Mouse (Mus musculus) brain, embryonic 18.5 days (tissue): Measurements from ENCODE around the gene Zfp687.
"Not testable (repeated sequence)": the region's sequence is repeated elsewhere in the genome, so short reads cannot be mapped to it uniquely, and the experiment has no call there.

Experiments used
- DNase-seq: peaks from one replicate; pipeline ENCODE4 v3.0.0-alpha.2; 2012; ENCODE audit warnings: low read depth, low spot score

The Zfp687 gene

GRCm38 (mm10) chr3:95015337-95015872, at the start of gene Zfp687:
TSS of gene Zfp687 (minus strand) at chr3:95015448.
- DNase-seq: peak; percentile 99

GRCm38 (mm10) chr3:95063741-95064140, 48.5 kb upstream of the Zfp687 start:
- DNase-seq: no peak

GRCm38 (mm10) chr3:95058078-95058477, 42.8 kb upstream of the Zfp687 start:
- DNase-seq: no peak

GRCm38 (mm10) chr3:95056275-95056674, 41.0 kb upstream of the Zfp687 start:
- DNase-seq: no peak

- DNase-seq: no peak
Observed at GRCm38 (mm10) chr3:95054481-95055260, 39.4 kb upstream of the Zfp687 start.

GRCm38 (mm10) chr3:95053701-95054100, 38.5 kb upstream of the Zfp687 start:
- no peak for DNase-seq

- DNase-seq: peak; percentile 14
Observed at GRCm38 (mm10) chr3:95052959-95053358, 37.7 kb upstream of the Zfp687 start.

GRCm38 (mm10) chr3:95047914-95048313, 32.7 kb upstream of the Zfp687 start:
- no peak for DNase-seq

- DNase-seq: no peak
Observed at GRCm38 (mm10) chr3:95046462-95047057, 31.3 kb upstream of the Zfp687 start.

GRCm38 (mm10) chr3:95043251-95043650, 28.0 kb upstream of the Zfp687 start:
- no peak for DNase-seq

- no peak for DNase-seq
Observed at GRCm38 (mm10) chr3:95042838-95043229, 27.6 kb upstream of the Zfp687 start.

GRCm38 (mm10) chr3:95042166-95042837, 27.1 kb upstream of the Zfp687 start, which contains the start of gene Psmd4:
TSS of gene Psmd4 (minus strand) at chr3:95042614.
- peak; percentile 93 for DNase-seq

GRCm38 (mm10) chr3:95041625-95042024, 26.4 kb upstream of the Zfp687 start:
- DNase-seq: no peak

- DNase-seq: no peak
Observed at GRCm38 (mm10) chr3:95029953-95030352, 14.7 kb upstream of the Zfp687 start.

- not testable (repeated sequence) for DNase-seq
Observed at GRCm38 (mm10) chr3:95029291-95029827, 14.1 kb upstream of the Zfp687 start.

- no peak for DNase-seq
Observed at GRCm38 (mm10) chr3:95028603-95029002, 13.4 kb upstream of the Zfp687 start.

- DNase-seq: no peak
Observed at GRCm38 (mm10) chr3:95027701-95028100, 12.5 kb upstream of the Zfp687 start.

GRCm38 (mm10) chr3:95027057-95027645, 11.9 kb upstream of the Zfp687 start:
- DNase-seq: no peak

- DNase-seq: no peak
Observed at GRCm38 (mm10) chr3:95025202-95025601, 10.0 kb upstream of the Zfp687 start.

GRCm38 (mm10) chr3:95024551-95024950, 9.3 kb upstream of the Zfp687 start:
- no peak for DNase-seq

- not testable (repeated sequence) for DNase-seq
Observed at GRCm38 (mm10) chr3:95020956-95021355, 5.7 kb upstream of the Zfp687 start.

GRCm38 (mm10) chr3:95018741-95019140, 3.5 kb upstream of the Zfp687 start:
- DNase-seq: no peak
